Mouse (Mus musculus) kidney, postnatal 10 days (tissue): ENCODE results near the gene Inafm2.

Source experiments
- DNase-seq: peaks from one replicate; pipeline ENCODE4 v3.0.0; 2021; ENCODE audit warnings: mixed read lengths

Gene Inafm2

DNA sequence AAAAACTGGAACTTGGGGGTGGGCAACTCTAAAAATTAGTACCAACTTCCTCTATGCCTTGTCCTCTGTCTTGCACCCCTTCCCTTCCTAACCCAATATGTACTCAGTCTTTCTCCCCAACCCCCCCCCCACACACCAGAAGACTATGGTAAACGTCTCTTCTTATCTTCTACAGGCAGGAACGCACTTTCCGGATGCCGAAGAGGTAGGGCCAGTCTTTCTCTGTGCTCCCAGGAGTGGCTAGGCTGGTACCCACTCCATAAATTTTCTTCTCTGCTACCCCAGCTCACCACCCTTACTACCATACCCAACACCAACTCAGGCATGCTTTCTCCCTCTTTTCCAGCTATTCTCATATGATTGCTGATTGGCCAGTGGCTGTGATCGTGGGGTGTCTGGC, 41.0 kb downstream of the Inafm2 start:
- DNase-seq = no peak

DNA sequence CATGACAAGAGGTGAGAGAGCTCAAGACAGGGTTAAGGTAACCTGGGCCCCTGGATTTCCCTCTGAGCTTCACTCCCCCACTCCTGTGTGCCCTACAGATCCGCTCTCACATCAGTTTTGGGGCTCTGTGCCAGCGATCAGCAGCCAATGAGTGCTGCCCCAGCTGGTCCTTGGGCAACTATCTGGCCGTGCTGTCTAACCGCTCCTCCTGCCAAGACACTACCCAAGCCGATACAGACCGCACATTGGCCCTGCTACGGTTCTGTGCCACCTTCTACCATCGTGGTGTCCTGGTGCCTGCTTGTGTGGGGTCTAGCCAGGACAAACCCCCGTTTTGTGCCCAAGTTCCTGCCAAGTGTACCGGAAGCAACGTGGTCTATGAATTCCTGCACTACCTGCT, 43.9 kb downstream of the Inafm2 start:
- no peak for DNase-seq

GRCm38 (mm10) chr2:118790221-118790550, 44.6 kb downstream of the Inafm2 start:
- DNase-seq = no peak

GRCm38 (mm10) chr2:118790551-118791525, 45.3 kb downstream of the Inafm2 start:
- DNase-seq = peak; percentile 83

DNA sequence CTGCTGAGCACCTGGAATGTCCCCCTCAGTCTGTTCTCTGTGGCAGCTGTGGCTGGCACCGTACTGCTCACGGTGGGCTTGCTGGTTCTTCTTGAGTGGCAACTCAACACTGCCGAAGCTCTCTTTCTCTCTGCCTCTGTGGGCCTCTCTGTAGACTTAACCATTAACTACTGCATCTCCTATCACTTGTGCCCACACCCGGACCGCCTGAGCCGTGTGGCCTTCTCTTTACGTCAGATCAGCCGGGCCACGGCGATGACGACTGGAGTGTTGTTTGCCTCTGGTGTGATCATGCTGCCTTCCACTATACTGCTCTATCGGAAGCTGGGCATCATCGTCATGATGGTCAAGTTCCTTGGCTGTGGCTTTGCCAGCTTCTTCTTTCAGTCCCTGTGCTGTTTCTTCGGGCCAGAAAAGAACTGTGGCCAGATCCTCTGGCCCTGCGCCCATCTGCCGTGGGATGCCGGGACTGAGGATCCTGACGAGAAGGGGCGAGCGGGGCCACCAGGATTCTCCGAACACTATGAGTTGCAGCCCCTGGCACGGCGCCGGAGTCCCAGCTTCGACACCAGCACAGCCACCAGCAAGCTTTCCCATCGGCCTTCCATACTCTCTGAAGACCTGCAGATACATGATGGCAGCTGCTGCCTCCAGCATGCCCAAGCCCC, 46.2 kb downstream of the Inafm2 start:
- DNase-seq = no peak

GRCm38 (mm10) chr2:118792259-118792613, 46.7 kb downstream of the Inafm2 start:
- no peak for DNase-seq

DNA sequence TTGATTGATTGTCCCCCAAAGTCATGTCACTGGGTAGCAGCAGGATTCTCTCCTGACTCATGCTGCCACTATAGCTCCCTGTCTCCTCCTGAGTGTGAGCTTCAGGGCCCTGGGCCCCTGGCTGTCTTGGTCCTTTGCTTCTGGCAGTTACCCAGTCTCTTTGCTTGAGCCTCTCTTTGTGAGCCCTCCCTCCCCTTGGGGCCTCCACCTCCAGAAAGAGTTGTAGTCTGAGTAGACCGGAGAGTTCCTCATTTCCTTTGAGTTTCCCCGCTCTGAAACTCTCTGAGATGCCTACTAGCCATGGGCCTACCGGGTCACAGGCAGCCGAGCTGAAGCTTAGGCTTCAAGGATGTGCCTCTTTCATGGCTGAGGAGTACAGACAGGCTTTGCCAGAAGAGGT, 48.1 kb downstream of the Inafm2 start:
- DNase-seq = no peak
